Mouse (Mus musculus) liver, embryonic 16.5 days (tissue): ENCODE results near the gene Psat1. TPM values are rescaled to one million over a fixed set of nuclear protein-coding genes. Genes with fewer than 3 reads are reported as not detected.

Source experiments
- ATAC-seq: fragments of 200-750 bp; cut with Nextera tagmentation; 2 replicates; pipeline ENCODE4 v1.8.0; 2017; ENCODE audit warnings: low read depth, mild to moderate bottlenecking, moderate number of reproducible peaks, moderate library complexity
- H3K27ac ChIP-seq: fragments of 300-500 bp; sonication (generic); 2 replicates; pipeline ENCODE4 v1.5.1; 2014; ENCODE audit warnings: mild to moderate bottlenecking, low read length
- H3K27me3 ChIP-seq: fragments of 300-500 bp; sonication (generic); 2 replicates; pipeline ENCODE4 v1.6.1; 2014; ENCODE audit warnings: low read depth, low read length, mixed read lengths; ENCODE audit not compliant: control insufficient read depth, insufficient read depth
- H3K36me3 ChIP-seq: fragments of 300-500 bp; sonication (generic); 2 replicates; pipeline ENCODE4 v1.6.1; 2014; ENCODE audit warnings: mild to moderate bottlenecking; ENCODE audit not compliant: control insufficient read depth, insufficient read depth
- H3K4me1 ChIP-seq: fragments of 300-500 bp; sonication (generic); 2 replicates; pipeline ENCODE4 v1.6.1; 2014; ENCODE audit warnings: low read depth, low read length, mixed read lengths; ENCODE audit not compliant: control insufficient read depth
- H3K4me2 ChIP-seq: fragments of 300-500 bp; sonication (generic); 2 replicates; pipeline ENCODE4 v1.6.1; 2014; ENCODE audit warnings: low read depth, low read length, mixed read lengths
- H3K4me3 ChIP-seq: fragments of 300-500 bp; sonication (generic); 2 replicates; pipeline ENCODE4 v1.5.1; 2014; ENCODE audit warnings: low read depth, mild to moderate bottlenecking, low read length
- H3K9ac ChIP-seq: fragments of 300-500 bp; sonication (generic); 2 replicates; pipeline ENCODE4 v1.6.1; 2014; ENCODE audit warnings: low read depth, low read length
- H3K9me3 ChIP-seq: fragments of 300-500 bp; sonication (generic); replicated peaks from 2 replicates; pipeline ENCODE4 v1.6.1; 2016; ENCODE audit warnings: low read length; ENCODE audit not compliant: control insufficient read depth
- WGBS: fragments of 180-500 bp; shearing (Covaris S2); extraction: QIAGEN DNeasy Blood & Tissue Kit; methylation state at CpG from one replicate; pipeline ENCODE4 v1.1.7; 2014; ENCODE audit not compliant: insufficient replicate concordance; 5-methylcytosine and 5-hydroxymethylcytosine counted together
- polyA plus RNA-seq: library from polyadenylated mRNA; unstranded; fragments of >200 nt; fragmentation: Nextera tagmentation; extraction: Ambion mirVana; gene quantifications from 2 replicates; pipeline ENCODE4 v1.2.1, GENCODE M21; 2015

Gene Psat1
- polyA plus RNA-seq, 1 experiment from 2014 or later = 258 TPM

GRCm38 (mm10) chr19:15855379-15855778 is 91.8 kb downstream of the Psat1 start:
- H3K27ac ChIP-seq = no peak overlapping the region
- no peak overlapping the region for H3K9ac ChIP-seq
- no peaks in the 10 kb centered on the region for H3K9me3 ChIP-seq
- ATAC-seq = no peak
- no peaks in the 10 kb centered on the region for H3K27me3 ChIP-seq
- 57% methylated on average over 5 of the region's 5 CpGs for WGBS
- no peaks in the 10 kb centered on the region for H3K4me1 ChIP-seq
- no peak overlapping the region for H3K4me3 ChIP-seq
- H3K36me3 ChIP-seq = no peaks in the 10 kb centered on the region
- no peak overlapping the region for H3K4me2 ChIP-seq

Other genes with a start within 250 kb of the Psat1 start
- gene Cep78, start 37.7 kb upstream of the Psat1 start, polyA plus RNA-seq = 6.8 TPM in 2 replicates
- 4.4 and 4.6 TPM in 2 replicates for gene Gnaq, start 185.5 kb upstream of the Psat1 start, polyA plus RNA-seq